Mouse (Mus musculus) heart, postnatal 36 days (tissue): ENCODE measurements around the gene Smtnl2. TPM values are rescaled to one million over a fixed set of nuclear protein-coding genes. Genes with fewer than 3 reads are reported as not detected.
A peak's percentile ranks its signal among the peaks of the same experiment; 100 is the strongest.
"Not testable (repeated sequence)": the region's sequence is repeated elsewhere in the genome, so short reads cannot be mapped to it uniquely, and the experiment has no call there.

Experiments used
- DNase-seq, 2 experiments: peaks; one replicate each; pipeline ENCODE4 v3.0.0; 2021 to 2022
- intact Hi-C: fragments of 180-260 bp; cut with DNase I; formaldehyde crosslinking; loops from one replicate; pipeline ENCODE4 v1.15.1; 2025
- total RNA-seq, 2 experiments: library from RNA; stranded (reverse); gene quantifications; 2 replicates each; pipeline ENCODE4 v1.2.3; 2021

The Smtnl2 gene
- total RNA-seq: 10 to 100 TPM; 18.2 to 19.5 TPM

GRCm38 (mm10) chr11:72411093-72411921, at the start of gene Smtnl2:
Smtnl2 (minus strand) TSS chr11:72411713.
- intact Hi-C loops: loop anchor here (1.0 kb wide), 2 partner anchors 16 to 30 kb away; partner anchors contain the start of gene Mybbp1a
- DNase-seq: peak; percentile 91

- intact Hi-C loops: loop anchor here (2.0 kb wide), 1 partner anchor 30 kb away; the partner anchor contains the start of gene Spns2
- no peak for DNase-seq
Measured at GRCm38 (mm10) chr11:72458502-72458901, 47.0 kb upstream of the Smtnl2 start.

GRCm38 (mm10) chr11:72457995-72458496, 46.5 kb upstream of the Smtnl2 start:
- DNase-seq: peak; percentile 51 to 52
- intact Hi-C loops: loop anchor here (2.0 kb wide), 1 partner anchor 31 kb away; the partner anchor contains the start of gene Spns2

- DNase-seq: no peak
- intact Hi-C loops: no loop called here
Measured at GRCm38 (mm10) chr11:72455694-72456093, 44.2 kb upstream of the Smtnl2 start.

GRCm38 (mm10) chr11:72453105-72453953, 41.8 kb upstream of the Smtnl2 start:
- DNase-seq: no peak
- intact Hi-C loops: no loop called here

- DNase-seq: no peak
- intact Hi-C loops: no loop called here
Measured at GRCm38 (mm10) chr11:72452140-72452665, 40.7 kb upstream of the Smtnl2 start.

GRCm38 (mm10) chr11:72447475-72447874, 36.0 kb upstream of the Smtnl2 start:
- intact Hi-C loops: loop anchor here (10.0 kb wide), 1 partner anchor 277 kb away; no protein-coding TSS in a partner anchor
- no peak for DNase-seq

GRCm38 (mm10) chr11:72446311-72447105, 35.0 kb upstream of the Smtnl2 start:
- intact Hi-C loops: loop anchor here (10.0 kb wide), 1 partner anchor 278 kb away; no protein-coding TSS in a partner anchor
- peak in 1 of 2 experiments; percentile 56 for DNase-seq

- intact Hi-C loops: loop anchor here (1.0 to 10.0 kb wide), 3 partner anchors 30 to 284 kb away; partner anchors contain the start of genes Smtnl2 and Spns2
- peak; percentile 99 for DNase-seq
Measured at GRCm38 (mm10) chr11:72440965-72441664, 29.6 kb upstream of the Smtnl2 start, which contains the start of gene Mybbp1a. Mybbp1a (plus strand) TSS chr11:72441355.

GRCm38 (mm10) chr11:72440597-72440964, 29.1 kb upstream of the Smtnl2 start:
- intact Hi-C loops: loop anchor here (2.0 to 10.0 kb wide), 2 partner anchors 48 to 284 kb away; partner anchors contain the start of gene Spns2
- DNase-seq: not testable (repeated sequence)

- DNase-seq: no peak
- intact Hi-C loops: no loop called here
Measured at GRCm38 (mm10) chr11:72438411-72438810, 26.9 kb upstream of the Smtnl2 start.

GRCm38 (mm10) chr11:72436756-72437650, 25.5 kb upstream of the Smtnl2 start:
- DNase-seq: no peak
- intact Hi-C loops: no loop called here

- intact Hi-C loops: no loop called here
- peak in 1 of 2 experiments; percentile 67 for DNase-seq
Measured at GRCm38 (mm10) chr11:72436271-72436670, 24.8 kb upstream of the Smtnl2 start.

GRCm38 (mm10) chr11:72435694-72436045, 24.2 kb upstream of the Smtnl2 start:
- DNase-seq: peak in 1 of 2 experiments; percentile 24
- intact Hi-C loops: no loop called here

- intact Hi-C loops: no loop called here
- DNase-seq: no peak
Measured at GRCm38 (mm10) chr11:72434963-72435693, 23.6 kb upstream of the Smtnl2 start, which contains the start of gene Ggt6. Ggt6 (plus strand) TSS chr11:72435526.

GRCm38 (mm10) chr11:72430311-72431068, 19.0 kb upstream of the Smtnl2 start:
- intact Hi-C loops: not testable (repeated sequence)

More at GRCm38 (mm10) chr11:72430311-72431068, 19.0 kb upstream of the Smtnl2 start:
- not testable (repeated sequence) for DNase-seq
